Mouse (Mus musculus) 3T3-L1 (cell line): ENCODE results near the gene Wdr61.

Source experiments
- DNase-seq: peaks from one replicate; pipeline ENCODE4 v3.0.0-alpha.2; 2015; ENCODE audit warnings: low read depth, low spot score

Wdr61 gene

DNA sequence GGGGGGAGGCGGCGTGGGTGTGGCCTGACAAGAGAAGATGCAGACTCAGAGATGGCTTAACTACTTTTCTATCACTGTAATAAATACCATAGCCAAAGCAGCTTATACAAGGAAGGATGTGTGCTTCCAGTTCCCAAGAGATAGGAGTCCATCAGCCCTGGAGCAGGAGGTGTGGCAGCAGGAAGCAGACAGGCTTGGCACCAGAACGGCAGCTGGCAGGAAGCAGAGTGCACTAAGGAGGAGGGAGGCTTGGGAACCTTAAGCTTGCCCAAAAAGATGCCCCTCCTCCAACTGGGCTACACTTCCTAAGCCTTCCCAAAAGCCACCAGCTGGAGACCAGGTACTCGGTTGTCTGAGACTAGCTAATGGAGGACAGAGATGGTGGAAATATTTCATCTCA is 51.5 kb downstream of the Wdr61 start:
- DNase-seq, result peak; percentile 27

DNA sequence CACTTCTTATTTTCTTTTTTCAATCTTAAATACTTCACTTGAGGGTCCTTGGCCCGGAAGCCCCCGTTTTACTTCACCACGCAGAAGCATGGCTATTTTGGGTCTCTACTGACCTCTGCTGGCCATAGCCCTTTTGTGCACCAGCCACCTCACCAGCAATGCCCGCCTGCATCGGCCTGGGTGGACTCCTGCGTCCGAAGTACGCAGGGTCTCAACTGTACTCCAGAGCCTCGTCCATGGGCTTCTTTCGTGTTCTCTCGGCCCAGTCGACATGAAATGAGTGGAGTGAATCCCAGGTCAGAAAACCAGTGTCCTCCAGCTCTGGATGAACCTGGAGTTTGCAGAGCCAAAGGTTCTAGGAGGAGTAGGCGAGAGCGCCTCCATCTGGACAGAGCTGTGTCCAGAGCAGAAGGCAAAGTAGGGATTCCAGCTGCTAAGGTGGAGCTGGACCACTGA is 57.8 kb downstream of the Wdr61 start:
- DNase-seq, result peak; percentile 82

DNA sequence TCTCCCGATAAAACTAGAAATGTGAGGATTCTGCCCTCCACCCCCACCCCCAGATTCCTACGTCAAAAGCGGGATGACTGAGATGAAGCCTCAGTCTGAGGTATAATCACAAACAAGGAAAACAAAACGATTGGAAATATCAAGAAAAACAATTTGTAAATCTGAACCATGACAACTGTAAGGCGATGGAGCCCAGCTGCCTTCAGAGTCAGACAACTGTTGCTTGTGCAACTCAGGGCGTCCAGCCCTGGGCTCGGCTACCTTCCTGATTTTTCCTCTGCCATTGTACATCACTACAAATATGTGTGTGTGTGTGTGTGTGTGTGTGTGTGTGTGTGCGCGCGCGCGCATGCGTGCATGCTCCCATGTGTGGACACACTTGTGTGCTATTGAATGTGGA is 60.4 kb downstream of the Wdr61 start:
- no peak for DNase-seq

DNA sequence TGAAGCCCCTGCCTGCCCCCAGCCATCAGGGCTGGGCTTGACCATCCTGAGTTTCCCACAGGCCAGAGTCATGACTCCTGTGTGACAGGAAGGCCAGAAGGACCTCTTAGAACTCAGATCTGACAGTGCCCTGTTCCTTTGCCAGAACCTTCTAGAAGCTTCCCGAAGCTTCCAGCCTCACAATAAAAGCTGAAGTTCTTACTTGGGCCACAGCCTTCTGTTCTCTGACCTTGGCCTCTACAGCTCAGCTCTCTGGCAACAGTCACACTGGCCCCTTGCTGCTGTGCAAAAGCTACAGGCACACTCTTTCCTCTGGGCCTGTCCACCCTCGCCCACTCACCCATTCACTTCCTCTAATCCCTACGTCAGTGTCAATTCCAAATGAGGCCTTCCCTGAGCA is 62.4 kb downstream of the Wdr61 start:
- DNase-seq, result no peak

DNA sequence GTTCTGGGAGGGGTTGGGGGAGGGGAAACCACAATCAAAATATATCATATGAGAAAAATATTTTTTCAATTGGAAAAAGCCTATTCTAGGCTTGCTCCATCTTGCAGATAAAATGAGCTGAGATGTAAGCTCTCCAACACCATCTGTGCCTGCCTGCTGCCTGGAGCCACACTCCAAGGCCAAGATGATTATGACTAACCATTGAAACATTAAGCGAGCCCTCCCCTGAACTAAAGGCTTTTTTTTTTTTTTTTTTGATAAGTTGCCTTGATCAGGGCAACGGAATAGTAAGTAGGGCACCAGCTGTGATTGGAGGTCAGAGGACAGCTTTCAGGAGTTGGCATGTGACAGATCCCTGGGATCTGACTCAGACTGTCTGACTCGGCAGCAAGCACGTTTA is 65.9 kb downstream of the Wdr61 start:
- DNase-seq, result peak; percentile 79

DNA sequence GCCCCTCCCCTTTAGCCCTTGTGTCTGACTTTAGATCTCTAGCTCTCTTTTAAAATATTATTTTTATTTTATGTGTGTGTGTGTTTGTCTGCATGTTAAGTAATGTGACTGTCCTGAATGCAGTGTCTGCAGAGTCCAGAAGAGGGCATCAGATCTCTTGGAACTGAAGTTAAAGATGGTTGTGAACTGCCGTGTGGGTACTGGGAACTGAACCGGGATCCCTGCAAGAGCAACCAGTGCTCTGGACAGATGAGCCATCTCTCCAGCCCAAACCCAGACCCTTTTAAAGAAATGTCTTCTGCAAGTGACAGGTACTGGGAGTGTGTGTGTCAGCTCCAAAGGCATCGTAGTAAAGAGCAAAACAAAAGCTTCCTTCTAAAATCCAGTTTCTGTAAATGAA is 68.2 kb downstream of the Wdr61 start:
- no peak for DNase-seq
